Mouse (Mus musculus) kidney, adult 9 months (tissue): ENCODE data around the gene Sox10.

Experiments used
- DNase-seq: peaks from one replicate; pipeline ENCODE4 v3.0.0; 2022

Sox10 gene

GRCm38 (mm10) chr15:79152709-79153108 lies 12.3 kb downstream of the Sox10 start:
- no peak for DNase-seq

DNA sequence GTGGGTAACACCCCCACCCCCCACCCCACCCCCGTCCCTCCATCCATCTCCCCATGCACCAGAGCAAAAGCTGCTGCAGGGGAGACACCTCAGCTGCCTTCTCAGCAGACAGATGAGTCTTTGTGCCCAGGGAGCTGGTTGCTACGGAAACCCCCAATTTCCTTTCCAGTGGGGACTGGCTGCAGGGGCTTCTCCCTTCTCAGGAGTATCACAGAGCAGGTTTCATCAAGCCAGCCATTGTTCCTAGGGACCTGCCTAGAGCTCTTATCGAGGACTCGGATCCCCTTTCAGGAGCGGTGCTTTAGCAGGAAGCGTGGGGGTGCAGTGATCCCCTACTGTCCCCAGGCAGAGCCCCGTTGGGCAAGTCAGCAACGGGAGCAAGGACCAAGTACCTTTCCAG lies 13.2 kb downstream of the Sox10 start:
- DNase-seq = no peak

DNA sequence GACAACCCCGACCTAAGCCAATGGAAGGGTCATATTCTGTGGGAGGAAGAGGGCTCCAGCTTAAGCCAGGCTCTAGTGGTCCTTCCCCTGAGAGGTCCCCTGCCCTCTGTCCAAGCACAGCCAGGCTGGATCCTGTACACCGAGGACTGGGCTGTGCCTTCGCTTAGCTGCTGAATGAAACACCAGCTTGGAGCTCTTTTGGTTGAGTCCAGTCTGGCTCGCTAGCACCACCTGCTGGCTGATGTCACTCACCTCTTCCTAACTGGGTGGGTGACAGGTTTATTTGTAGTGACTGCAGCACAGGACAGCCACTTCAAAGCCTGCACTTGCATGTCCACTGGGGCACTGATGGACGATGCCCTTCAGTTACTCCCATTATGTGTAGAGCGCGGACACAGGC lies 16.5 kb downstream of the Sox10 start:
- peak; percentile 81 for DNase-seq

DNA sequence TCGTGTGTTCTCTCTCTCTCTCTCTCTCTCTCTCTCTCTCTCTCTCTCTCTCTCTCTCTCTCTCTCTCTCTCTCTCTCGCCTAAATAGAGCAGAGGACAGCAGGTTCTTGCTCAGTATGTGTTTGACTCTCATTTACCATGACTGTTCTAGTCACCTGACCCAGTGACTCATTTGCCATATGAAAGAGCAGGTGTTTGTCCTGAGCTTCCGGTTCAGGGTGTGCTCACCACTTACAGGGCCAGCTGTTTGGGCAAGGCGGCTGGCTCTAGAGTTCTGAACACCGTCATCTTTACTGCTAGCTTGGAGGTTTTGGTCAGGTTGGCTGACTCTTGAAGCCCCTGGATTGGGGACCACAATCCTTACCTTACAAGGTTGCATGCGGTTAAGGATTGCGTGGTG lies 19.5 kb downstream of the Sox10 start:
- DNase-seq = no peak

DNA sequence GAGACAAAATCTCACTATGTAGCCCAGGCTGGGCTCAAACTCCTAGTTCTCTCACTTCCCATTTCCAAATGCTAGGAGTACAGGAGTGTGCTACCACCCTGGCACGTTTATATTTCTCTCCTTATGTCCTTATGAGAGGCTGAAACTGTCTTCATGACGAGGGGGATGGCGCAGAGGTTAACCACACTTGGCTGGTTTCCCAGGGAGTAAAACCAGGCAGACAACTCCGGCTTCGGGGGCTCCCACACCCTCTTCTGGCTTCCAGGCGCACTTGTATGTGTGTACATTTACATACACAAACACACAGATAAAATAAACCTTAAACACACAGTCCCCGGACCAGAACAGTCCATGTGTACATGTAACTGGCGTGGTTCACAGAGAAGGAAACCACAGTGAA lies 21.0 kb downstream of the Sox10 start:
- no peak for DNase-seq

- DNase-seq = no peak
These were observed 21.7 kb downstream of the Sox10 start for GRCm38 (mm10) chr15:79143316-79143715.

DNA sequence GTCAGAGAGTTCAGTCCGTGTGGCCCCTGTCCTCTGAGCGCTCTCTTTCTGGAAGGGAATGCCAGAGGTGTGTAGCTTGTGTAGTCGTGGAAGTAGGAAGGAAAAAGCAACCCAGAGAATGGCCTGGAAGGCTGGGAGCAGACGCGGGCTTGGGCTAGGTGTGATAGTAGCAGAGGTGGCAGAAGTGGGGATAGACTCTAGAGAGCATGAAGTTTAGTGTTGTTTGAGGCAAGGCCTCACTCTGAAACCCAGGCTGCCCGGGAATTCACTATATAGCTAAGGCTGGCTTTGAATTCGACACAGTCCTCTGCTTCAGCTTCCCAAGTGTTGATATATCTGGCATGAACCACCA lies 23.5 kb downstream of the Sox10 start:
- no peak for DNase-seq

DNA sequence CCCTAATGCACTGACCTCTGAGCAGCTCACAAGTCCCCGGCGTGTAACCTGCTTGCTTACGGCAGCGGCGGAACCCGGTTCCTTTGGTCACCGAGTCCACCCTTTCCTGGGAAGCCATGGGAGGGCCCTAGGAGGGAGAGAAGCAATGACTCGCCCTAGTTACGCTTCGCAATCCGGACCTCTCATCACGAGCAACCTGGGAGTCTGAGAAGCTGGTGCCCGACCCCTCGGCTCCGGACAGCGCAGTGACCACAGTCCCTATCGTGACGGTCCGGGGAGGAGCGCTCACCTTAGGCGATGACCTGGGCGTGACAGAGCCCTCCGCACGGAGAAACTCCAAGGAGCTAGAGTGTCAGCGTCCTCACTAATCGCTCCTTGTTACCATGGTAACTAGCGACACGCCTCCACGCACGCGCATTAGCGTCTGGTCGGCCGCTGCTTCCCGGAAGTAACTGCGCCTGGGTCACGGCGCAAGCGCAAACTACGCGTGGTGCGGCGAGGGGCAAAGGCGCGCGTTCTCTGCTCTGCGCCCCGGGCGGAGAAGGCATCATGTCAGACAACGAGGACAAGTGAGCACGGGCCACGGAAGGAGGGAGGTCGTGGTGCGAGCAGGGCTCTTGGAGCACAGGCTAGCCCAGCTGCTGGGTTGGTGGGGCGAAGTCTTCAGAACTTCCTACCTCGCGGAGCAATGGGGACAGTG lies 24.0 kb downstream of the Sox10 start, which contains the start of the genes Polr2f and 1700088E04Rik:
Gene Polr2f (plus strand): TSS at position 144 of the 700 bp plus-strand sequence.
Gene 1700088E04Rik (minus strand): TSS at position 388 of the 700 bp plus-strand sequence.
- peak; percentile 95 for DNase-seq

DNA sequence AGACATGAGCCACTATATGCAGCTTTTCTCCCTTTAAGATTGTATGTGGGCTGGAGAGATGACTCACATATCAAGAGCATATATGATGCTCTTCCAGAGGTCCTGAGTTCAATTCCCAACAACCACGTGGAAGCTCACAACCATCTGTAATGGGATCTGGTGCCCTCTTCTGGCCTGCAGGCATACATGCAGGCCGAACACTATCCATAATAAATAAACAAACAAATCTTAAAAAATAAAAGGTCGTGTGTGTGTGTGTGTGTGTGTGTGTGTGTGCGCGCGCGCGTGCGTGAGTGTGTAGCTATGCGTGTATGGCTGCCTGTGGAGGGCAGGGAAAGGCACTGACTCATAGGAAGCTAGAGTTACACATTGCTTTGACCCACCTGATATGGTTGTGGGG lies 25.4 kb downstream of the Sox10 start:
- DNase-seq = no peak

DNA sequence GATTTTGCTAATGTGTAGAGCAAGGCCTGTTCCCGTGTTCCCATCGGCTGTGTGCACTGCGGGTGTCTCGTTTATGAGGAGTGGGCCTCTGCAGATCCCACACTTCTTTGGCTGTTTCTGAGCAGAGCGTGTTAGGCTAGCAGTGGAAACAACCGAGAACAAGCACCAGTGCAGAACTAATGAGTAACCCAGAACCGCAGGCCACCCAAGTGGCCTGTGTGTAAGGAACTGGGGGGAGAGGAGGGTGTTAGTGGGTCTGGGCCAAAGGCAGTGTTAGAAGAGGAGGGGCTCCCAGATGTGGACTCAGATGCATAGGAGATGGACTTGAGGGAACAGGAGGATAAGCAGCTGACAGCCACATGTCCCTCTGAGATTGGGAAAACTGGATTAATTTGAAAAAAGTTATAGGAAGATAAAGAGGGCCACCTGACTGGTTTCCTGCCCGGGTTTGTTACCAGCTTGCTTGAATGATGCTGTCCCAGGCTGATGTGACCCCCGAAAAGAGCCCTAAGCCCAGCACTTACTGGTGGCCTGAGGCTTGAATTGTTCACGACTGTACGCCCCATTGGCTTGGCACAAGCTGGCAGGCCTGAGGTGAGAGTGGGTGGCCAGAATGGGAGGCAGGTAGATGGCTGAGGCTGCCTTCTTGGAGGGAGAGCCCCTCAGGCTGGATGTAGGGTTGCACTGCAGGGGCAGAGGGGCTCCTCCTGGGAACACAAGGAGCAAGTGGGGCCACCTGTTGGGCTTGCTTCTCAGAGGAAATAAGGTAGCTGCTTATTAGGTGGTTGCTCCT lies 29.1 kb downstream of the Sox10 start:
- peak; percentile 56 for DNase-seq

DNA sequence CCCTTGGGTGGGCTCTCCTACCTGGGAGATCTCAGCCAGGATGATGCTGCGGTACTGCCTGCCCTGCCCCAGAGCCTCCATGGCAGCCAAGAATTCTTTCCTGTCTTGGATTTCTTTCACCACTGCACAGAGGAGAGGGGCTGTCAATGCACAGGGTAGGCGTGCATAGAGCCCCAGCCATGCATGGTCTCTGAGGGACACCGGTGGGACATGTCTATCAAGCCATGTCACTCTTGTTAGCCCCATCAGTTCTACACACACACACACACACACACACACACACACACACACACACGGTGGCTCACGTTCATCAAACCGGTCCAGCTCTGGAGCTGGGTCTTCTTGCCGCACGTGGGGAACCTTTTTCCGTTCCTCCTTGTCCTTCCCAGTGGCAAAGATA lies 29.7 kb downstream of the Sox10 start:
- no peak for DNase-seq

DNA sequence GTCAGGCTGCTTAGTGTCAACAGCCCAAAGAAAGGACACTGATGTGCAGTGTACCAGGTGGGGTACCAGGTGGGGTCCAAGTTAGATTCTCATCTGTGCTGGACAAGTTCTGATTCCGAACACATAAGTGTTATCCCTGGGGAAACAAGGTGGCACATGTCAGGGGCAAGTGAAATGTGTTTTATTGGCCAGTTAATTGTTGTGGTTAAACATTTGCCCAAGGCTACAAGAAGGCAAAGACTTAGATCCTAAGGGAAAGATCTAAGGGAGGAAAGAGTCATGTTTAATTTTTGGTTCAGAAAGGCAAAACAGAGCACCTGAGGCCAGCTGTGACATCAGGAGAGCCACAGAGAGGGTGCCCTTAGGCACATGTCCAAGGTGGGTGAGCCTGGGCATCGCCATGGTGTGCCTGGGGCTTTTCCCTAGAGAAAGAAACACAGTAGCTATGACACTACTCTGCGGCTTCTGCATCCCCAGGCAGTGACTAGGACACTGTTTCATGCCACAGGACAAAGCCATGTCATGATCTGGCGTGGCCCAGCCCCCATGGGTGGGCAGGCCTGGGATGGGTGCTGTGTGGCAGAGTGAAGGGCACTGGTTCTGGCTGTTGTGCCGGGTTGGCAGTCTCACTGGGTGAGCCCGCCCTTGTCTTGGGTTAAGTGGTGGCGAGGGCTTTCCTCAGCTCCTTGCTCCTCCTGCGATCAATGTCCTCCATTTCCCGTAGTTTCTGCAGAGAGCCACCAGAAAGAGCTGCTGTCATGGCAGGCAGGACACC lies 30.4 kb downstream of the Sox10 start:
- DNase-seq = peak; percentile 59

GRCm38 (mm10) chr15:79133191-79133661 lies 31.8 kb downstream of the Sox10 start:
- peak; percentile 49 for DNase-seq

DNA sequence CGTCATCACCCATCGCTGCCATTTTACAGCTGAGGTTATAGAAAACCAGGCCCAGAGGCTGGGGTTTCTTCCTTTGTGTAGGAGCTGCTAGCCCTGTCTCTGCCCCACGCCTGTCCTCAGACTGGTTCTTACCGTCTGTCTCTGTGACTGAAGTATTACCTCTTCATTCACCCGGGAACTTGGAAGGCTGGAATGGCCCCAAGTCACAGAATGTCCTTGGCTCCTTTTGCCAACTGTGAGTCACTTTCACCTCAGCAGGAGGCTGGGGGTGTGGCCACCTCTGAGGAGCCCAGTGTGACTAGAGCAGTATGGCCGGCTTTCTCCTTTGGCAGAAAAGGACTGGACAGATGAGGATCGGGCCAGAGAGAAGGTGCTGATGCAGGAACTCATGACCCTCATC lies 33.6 kb downstream of the Sox10 start:
- peak; percentile 97 for DNase-seq

DNA sequence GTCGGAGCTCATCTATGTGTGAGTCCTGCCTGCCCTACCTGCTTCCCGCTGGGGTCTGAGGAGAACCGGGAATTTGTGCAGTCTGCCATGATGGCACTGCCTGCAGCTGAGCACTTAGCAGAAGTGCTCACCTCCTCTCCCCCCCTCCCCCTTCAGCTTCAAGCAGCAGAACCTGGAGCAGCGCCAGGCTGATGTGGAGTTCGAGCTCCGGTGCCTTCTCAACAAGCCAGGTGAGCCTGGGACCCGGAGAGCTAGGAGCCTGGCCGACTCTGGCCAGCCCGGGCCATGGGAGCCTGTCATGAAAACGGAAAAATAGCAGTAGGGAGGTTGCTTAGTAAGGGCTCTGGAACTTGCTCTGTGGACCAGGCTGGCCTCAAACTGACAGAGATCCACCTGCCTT lies 34.3 kb downstream of the Sox10 start:
- DNase-seq = peak; percentile 61

GRCm38 (mm10) chr15:79129311-79129710 lies 35.7 kb downstream of the Sox10 start:
- no peak for DNase-seq

DNA sequence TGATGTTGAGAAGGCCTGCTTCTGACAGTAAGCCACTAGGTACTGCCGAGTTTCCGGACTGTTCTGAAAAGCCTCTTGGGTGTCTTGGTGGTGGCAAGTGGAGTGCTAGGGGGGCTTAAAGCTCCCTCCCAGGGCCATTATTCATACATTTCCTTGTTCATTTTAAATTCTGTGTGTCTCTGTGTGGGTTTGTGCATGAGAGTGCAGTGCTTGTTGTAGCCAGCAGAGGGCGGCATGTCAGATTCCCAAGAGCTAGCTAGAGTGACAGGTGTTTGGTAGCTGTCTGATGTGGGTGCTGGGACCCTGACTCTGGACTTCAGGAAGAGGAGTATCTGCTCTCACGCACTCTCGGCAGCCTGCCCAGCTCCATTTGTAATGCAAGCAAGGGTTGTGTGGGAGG lies 36.8 kb downstream of the Sox10 start:
- no peak for DNase-seq

DNA sequence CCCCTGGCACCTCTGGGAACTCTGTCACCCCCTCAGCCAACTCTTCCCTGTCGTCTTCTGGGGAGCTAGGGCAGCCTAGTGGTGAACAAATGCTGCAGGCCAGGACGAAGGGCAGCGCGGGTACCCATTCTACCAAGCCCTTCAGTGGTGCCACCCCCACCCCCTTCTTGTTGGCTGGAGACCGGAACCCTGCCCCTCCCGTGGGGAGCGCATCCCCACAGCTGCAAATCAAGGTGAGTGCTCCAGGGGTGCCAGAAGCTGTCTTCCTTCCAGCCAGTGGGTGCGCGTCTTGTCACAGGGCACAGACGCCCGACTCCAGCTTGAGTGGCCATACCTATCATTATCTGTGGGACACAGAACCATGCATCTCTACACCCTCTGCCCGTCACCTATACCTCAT lies 37.9 kb downstream of the Sox10 start:
- no peak for DNase-seq

DNA sequence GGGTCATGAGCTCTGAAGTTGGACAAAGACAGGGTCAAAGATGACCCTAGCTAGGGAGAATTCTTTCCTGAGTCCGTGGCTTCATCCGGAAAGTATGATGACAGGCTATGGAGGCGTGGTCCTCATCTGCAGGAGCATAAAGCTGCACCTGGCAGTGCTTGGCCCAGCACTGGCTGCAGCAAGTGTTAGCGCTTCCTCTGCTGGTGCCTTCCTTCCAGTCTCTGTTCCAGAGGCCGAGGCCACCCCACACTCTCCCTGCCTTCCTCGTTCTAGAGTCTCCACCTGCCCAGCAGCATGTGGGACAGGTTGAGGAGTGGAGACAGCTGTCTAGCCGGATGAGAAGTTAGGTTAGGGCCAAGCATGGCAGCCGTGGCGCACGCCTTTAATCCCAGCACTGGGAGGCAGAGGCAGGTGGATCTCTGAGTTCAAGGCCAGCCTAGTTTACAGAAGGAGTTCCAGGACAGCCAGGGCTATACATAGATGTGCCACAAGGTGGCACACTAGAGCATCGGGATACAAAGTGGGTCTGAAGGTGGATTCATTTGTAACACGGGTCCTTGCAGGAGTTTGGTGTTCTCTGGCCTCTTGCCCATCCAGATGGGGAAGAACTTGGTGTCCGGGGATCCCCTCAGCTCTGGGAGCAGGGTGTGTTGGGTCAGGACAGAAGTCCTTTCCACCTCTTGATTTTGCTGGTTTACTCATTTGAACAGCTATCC lies 38.7 kb downstream of the Sox10 start:
- DNase-seq = peak; percentile 72

- no peak for DNase-seq
These were observed 40.6 kb downstream of the Sox10 start for GRCm38 (mm10) chr15:79124331-79124875.

GRCm38 (mm10) chr15:79123751-79124150 lies 41.3 kb downstream of the Sox10 start:
- no peak for DNase-seq

DNA sequence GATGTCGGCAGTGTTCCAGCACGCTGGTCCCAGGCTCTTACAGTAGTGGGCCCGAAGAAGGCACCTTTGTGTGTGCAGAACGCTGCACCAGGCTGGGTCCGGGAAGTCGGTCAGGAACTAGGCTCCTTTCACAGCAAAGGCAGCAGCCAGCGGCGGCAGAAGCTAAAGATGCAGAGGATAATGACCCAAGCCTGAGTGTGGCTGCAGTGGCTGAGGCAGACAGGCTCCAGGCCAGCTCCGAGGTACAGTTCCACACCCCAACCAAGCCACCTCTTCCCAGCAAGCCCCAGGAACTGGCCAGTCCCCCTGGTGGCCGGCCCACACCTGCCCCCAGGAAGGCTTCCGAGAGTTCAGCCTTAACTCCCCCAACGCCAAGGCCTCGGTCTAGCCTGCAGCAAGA lies 42.5 kb downstream of the Sox10 start:
- DNase-seq = no peak

DNA sequence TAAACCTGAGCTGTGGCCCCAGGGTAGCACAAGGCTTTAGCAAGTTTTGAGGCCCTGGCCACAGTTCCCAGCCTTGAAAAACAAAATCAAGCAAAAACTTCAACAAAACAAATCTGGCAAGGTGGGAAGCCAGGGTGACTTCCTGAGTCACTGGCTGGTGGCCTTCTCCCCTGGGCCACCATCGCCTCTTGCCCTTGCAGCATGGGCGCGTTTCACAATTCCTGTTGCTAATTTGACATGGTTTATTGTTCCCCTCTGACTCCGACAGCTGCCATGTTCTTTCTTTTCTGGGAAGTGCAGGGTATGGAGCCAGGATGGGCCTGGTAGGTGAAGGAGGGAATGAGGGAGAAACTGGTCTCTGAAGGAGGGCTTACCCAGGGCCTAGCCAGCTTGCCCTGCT lies 42.9 kb downstream of the Sox10 start:
- no peak for DNase-seq
